Mouse (Mus musculus) heart, embryonic 12.5 days (tissue): ENCODE data around the gene Rrad. TPM values are rescaled to one million over a fixed set of nuclear protein-coding genes. Genes with fewer than 3 reads are reported as not detected.

Experiments
- ATAC-seq: fragments of 200-750 bp; cut with Nextera tagmentation; 2 replicates; pipeline ENCODE4 v1.8.0; 2017; ENCODE audit warnings: moderate TSS enrichment, moderate library complexity; ENCODE audit not compliant: insufficient number of reproducible peaks, low FRiP score
- H3K27ac ChIP-seq: fragments of 300-500 bp; sonication (generic); 2 replicates; pipeline ENCODE4 v1.5.1; 2016; ENCODE audit warnings: mild to moderate bottlenecking, moderate library complexity; ENCODE audit not compliant: poor library complexity, severe bottlenecking
- H3K27me3 ChIP-seq: fragments of 300-500 bp; sonication (generic); replicated peaks from 2 replicates; pipeline ENCODE4 v1.6.1; 2016; ENCODE audit warnings: mild to moderate bottlenecking, moderate library complexity
- H3K36me3 ChIP-seq: fragments of 300-500 bp; sonication (generic); 2 replicates; pipeline ENCODE4 v1.6.1; 2016; ENCODE audit warnings: mild to moderate bottlenecking, moderate library complexity
- H3K4me1 ChIP-seq: fragments of 300-500 bp; sonication (generic); replicated peaks from 2 replicates; pipeline ENCODE4 v1.6.1; 2016; ENCODE audit warnings: mild to moderate bottlenecking
- H3K4me2 ChIP-seq: fragments of 300-500 bp; sonication (generic); 2 replicates; pipeline ENCODE4 v1.6.1; 2016; ENCODE audit warnings: mild to moderate bottlenecking, moderate library complexity
- H3K4me3 ChIP-seq: fragments of 300-500 bp; sonication (generic); 2 replicates; pipeline ENCODE4 v1.5.1; 2016; ENCODE audit warnings: mild to moderate bottlenecking
- H3K9ac ChIP-seq: fragments of 300-500 bp; sonication (generic); 2 replicates; pipeline ENCODE4 v1.6.1; 2016; ENCODE audit warnings: mild to moderate bottlenecking, moderate library complexity
- H3K9me3 ChIP-seq: fragments of 300-500 bp; sonication (generic); replicated peaks from 2 replicates; pipeline ENCODE4 v1.6.1; 2016; ENCODE audit warnings: mild to moderate bottlenecking, moderate library complexity
- WGBS: fragments of 180-500 bp; shearing (Covaris S2); methylation state at CpG from one replicate; pipeline ENCODE4 v1.1.7; 2016; 5-methylcytosine and 5-hydroxymethylcytosine counted together
- polyA plus RNA-seq: library from polyadenylated mRNA; unstranded; fragments of >200 nt; fragmentation: Nextera tagmentation; extraction: Ambion mirVana; gene quantifications from 2 replicates; pipeline ENCODE4 v1.2.1, GENCODE M21; 2016

The Rrad gene
- polyA plus RNA-seq, 1 experiment from 2014 or later = 301 TPM

- H3K4me2 ChIP-seq = no peak overlapping the region
- ATAC-seq = no peak
- peaks cover 41% of the 10 kb centered on the region for H3K36me3 ChIP-seq
- H3K9ac ChIP-seq = no peak overlapping the region
- no peaks in the 10 kb centered on the region for H3K27me3 ChIP-seq
- H3K4me3 ChIP-seq = no peak overlapping the region
- H3K9me3 ChIP-seq = no peaks in the 10 kb centered on the region
- WGBS = 44% methylated on average over 9 of the region's 9 CpGs
- H3K27ac ChIP-seq = peak overlapping the region; percentile 67
- H3K4me1 ChIP-seq = peaks cover 39% of the 10 kb centered on the region
These were observed 2.1 kb upstream of the Rrad start for GRCm38 (mm10) chr8:104633156-104633744.

- H3K36me3 ChIP-seq = peaks cover 38% of the 10 kb centered on the region
- ATAC-seq = no peak
- H3K27ac ChIP-seq = peak overlapping the region; percentile 95
- no peaks in the 10 kb centered on the region for H3K9me3 ChIP-seq
- H3K4me3 ChIP-seq = peak overlapping the region; percentile 67
- H3K4me1 ChIP-seq = peaks cover 45% of the 10 kb centered on the region
- no peaks in the 10 kb centered on the region for H3K27me3 ChIP-seq
- H3K9ac ChIP-seq = peak overlapping the region; percentile 95
- 49% methylated on average over 6 of the region's 6 CpGs for WGBS
- peak overlapping the region; percentile 71 for H3K4me2 ChIP-seq
These were observed 1.4 kb upstream of the Rrad start for GRCm38 (mm10) chr8:104632486-104632885.

GRCm38 (mm10) chr8:104631975-104632374, 848 bp upstream of the Rrad start:
- H3K27me3 ChIP-seq = no peaks in the 10 kb centered on the region
- no peak for ATAC-seq
- H3K4me3 ChIP-seq = peak overlapping the region; percentile 67
- peak overlapping the region; percentile 95 for H3K27ac ChIP-seq
- H3K4me2 ChIP-seq = peak overlapping the region; percentile 71
- H3K9me3 ChIP-seq = no peaks in the 10 kb centered on the region
- WGBS = 16% methylated on average over 5 of the region's 5 CpGs
- peak overlapping the region; percentile 95 for H3K9ac ChIP-seq
- peaks cover 38% of the 10 kb centered on the region for H3K36me3 ChIP-seq
- peaks cover 48% of the 10 kb centered on the region for H3K4me1 ChIP-seq

- peak; percentile 12; the same call in 1 of the 2 replicates for ATAC-seq
- 1% methylated on average over 36 of the region's 36 CpGs for WGBS
- H3K4me2 ChIP-seq = peak overlapping the region; percentile 71
- H3K4me1 ChIP-seq = peaks cover 48% of the 10 kb centered on the region
- H3K9me3 ChIP-seq = no peaks in the 10 kb centered on the region
- peak overlapping the region; percentile 67 for H3K4me3 ChIP-seq
- peaks cover 33% of the 10 kb centered on the region for H3K36me3 ChIP-seq
- peak overlapping the region; percentile 95 for H3K27ac ChIP-seq
- peak overlapping the region; percentile 95 for H3K9ac ChIP-seq
- no peaks in the 10 kb centered on the region for H3K27me3 ChIP-seq
These were observed 553 bp downstream of the Rrad start for GRCm38 (mm10) chr8:104630574-104630973.

GRCm38 (mm10) chr8:104630111-104630479, 1.0 kb downstream of the Rrad start:
- no peaks in the 10 kb centered on the region for H3K9me3 ChIP-seq
- H3K4me3 ChIP-seq = peak overlapping the region; percentile 67
- WGBS = 12% methylated on average over 8 of the region's 8 CpGs
- H3K27ac ChIP-seq = peak overlapping the region; percentile 95
- H3K4me1 ChIP-seq = peaks cover 50% of the 10 kb centered on the region
- ATAC-seq = no peak
- H3K36me3 ChIP-seq = peaks cover 28% of the 10 kb centered on the region
- no peaks in the 10 kb centered on the region for H3K27me3 ChIP-seq
- peak overlapping the region; percentile 95 for H3K9ac ChIP-seq
- peak overlapping the region; percentile 71 for H3K4me2 ChIP-seq

- Histone ChIP-seq H3K27ac (peak overlapping the region; percentile 95), H3K36me3 (peaks cover 22% of the 10 kb centered on the region), H3K4me3 (peak overlapping the region; percentile 67), H3K9ac (peak overlapping the region; percentile 95), H3K4me1 (peaks cover 56% of the 10 kb centered on the region), H3K27me3 (no peaks in the 10 kb centered on the region), H3K4me2 (peak overlapping the region; percentile 71), H3K9me3 (no peaks in the 10 kb centered on the region)
- ATAC-seq = peak; percentile 2; the same call in 1 of the 2 replicates
- WGBS = 43% methylated on average over 22 of the region's 22 CpGs
These were observed 1.6 kb downstream of the Rrad start for GRCm38 (mm10) chr8:104629306-104630110.

- Histone ChIP-seq H3K27me3 (no peaks in the 10 kb centered on the region), H3K4me2 (peak overlapping the region; percentile 71), H3K9ac (peak overlapping the region; percentile 95), H3K4me1 (peaks cover 59% of the 10 kb centered on the region), H3K9me3 (no peaks in the 10 kb centered on the region), H3K27ac (peak overlapping the region; percentile 95), H3K36me3 (peaks cover 19% of the 10 kb centered on the region), H3K4me3 (peak overlapping the region; percentile 67)
- ATAC-seq = no peak
- WGBS = 90% methylated on average over 21 of the region's 21 CpGs
These were observed 2.7 kb downstream of the Rrad start for GRCm38 (mm10) chr8:104628402-104628801.

- 64% methylated on average over 4 of the region's 4 CpGs for WGBS
- ATAC-seq = no peak
- H3K9me3 ChIP-seq = no peaks in the 10 kb centered on the region
- H3K36me3 ChIP-seq = peaks cover 19% of the 10 kb centered on the region
- H3K4me3 ChIP-seq = no peak overlapping the region
- H3K9ac ChIP-seq = no peak overlapping the region
- H3K27me3 ChIP-seq = no peaks in the 10 kb centered on the region
- H3K4me2 ChIP-seq = no peak overlapping the region
- peak overlapping the region; percentile 95 for H3K27ac ChIP-seq
- H3K4me1 ChIP-seq = peaks cover 48% of the 10 kb centered on the region
These were observed 3.9 kb downstream of the Rrad start for GRCm38 (mm10) chr8:104627065-104627740.

- H3K36me3 ChIP-seq = peaks cover 13% of the 10 kb centered on the region
- ATAC-seq = no peak
- H3K27me3 ChIP-seq = no peaks in the 10 kb centered on the region
- peaks cover 5% of the 10 kb centered on the region for H3K9me3 ChIP-seq
- H3K27ac ChIP-seq = peak within 1 kb of the TSS; percentile 55
- H3K9ac ChIP-seq = no peak within 1 kb of the TSS
- peaks cover 30% of the 10 kb centered on the region for H3K4me1 ChIP-seq
- H3K4me3 ChIP-seq = no peak within 1 kb of the TSS
- WGBS = 71% methylated on average over 6 of the region's 6 CpGs
- H3K4me2 ChIP-seq = no peak within 1 kb of the TSS
These were observed 7.0 kb downstream of the Rrad start, which contains the start of gene Cdh16 for GRCm38 (mm10) chr8:104624161-104624560. Cdh16 (minus strand) TSS chr8:104624396.

GRCm38 (mm10) chr8:104620765-104621164, 10.4 kb downstream of the Rrad start:
- H3K9ac ChIP-seq = no peak overlapping the region
- WGBS = 50% methylated on average over 5 of the region's 5 CpGs
- no peak overlapping the region for H3K27ac ChIP-seq
- H3K36me3 ChIP-seq = no peaks in the 10 kb centered on the region
- ATAC-seq = no peak
- no peak overlapping the region for H3K4me2 ChIP-seq
- no peaks in the 10 kb centered on the region for H3K27me3 ChIP-seq
- H3K4me3 ChIP-seq = no peak overlapping the region
- H3K9me3 ChIP-seq = peaks cover 5% of the 10 kb centered on the region
- H3K4me1 ChIP-seq = peaks cover 12% of the 10 kb centered on the region

- no peaks in the 10 kb centered on the region for H3K27me3 ChIP-seq
- no peaks in the 10 kb centered on the region for H3K9me3 ChIP-seq
- peaks cover 60% of the 10 kb centered on the region for H3K4me1 ChIP-seq
- WGBS = 26% methylated on average over 4 of the region's 4 CpGs
- H3K4me3 ChIP-seq = no peak overlapping the region
- H3K36me3 ChIP-seq = no peaks in the 10 kb centered on the region
- H3K4me2 ChIP-seq = peak overlapping the region; percentile 31
- H3K9ac ChIP-seq = peak overlapping the region; percentile 22; the same call in 1 of the 2 replicates
- peak overlapping the region; percentile 98 for H3K27ac ChIP-seq
- no peak for ATAC-seq
These were observed 18.0 kb downstream of the Rrad start for GRCm38 (mm10) chr8:104613119-104613518.
